Mouse (Mus musculus): ENCODE measurements around the gene Ltb4r1. TPM values are rescaled to one million over a fixed set of nuclear protein-coding genes. Genes with fewer than 3 reads are reported as not detected.

Gene Ltb4r1
- polyA plus RNA-seq, 1 experiment from 2014 or later = 1.8 TPM

DNA sequence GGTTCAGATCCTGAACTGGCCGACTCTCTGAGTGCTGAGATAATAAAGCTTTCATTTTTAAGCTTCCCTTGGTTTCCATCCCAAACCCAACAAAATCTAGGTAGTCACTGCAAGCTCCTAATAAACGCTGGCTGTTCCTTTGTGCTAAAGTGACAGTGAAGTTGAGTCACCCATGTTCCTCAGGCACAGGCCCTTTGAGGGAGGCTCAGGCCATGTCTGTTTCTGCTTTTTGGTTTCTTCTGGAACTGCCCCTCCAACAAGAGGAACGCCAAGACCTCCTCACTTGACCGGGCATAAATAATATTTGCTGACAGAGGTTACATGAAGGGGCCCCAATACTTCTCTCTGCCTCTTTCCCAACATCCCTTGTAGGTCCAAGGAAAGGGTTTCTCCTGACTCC is 30.0 kb upstream of the Ltb4r1 start:
- Histone ChIP-seq H3K36me3 (ENCODE audit: control insufficient read depth, insufficient read depth, low read length) (0 out of 2 replicates have a peak, but pooled peaks cover 2% of the 10 kb centered on the region), H3K4me2 (replicated peaks; ENCODE audit: low read depth) (no peak overlapping the region), H3K4me3 (ENCODE audit: low read depth, low read length) (no peak overlapping the region), H3K27me3 (ENCODE audit: control insufficient read depth, insufficient read depth, low read length) (no peaks in the 10 kb centered on the region), H3K9me3 (ENCODE audit: control insufficient read depth, low read length) (no peaks in the 10 kb centered on the region), H3K4me1 (replicated peaks; ENCODE audit: control insufficient read depth, insufficient read depth) (no peaks in the 10 kb centered on the region), H3K27ac (replicated peaks) (no peak overlapping the region), H3K9ac (ENCODE audit: low read length) (no peak overlapping the region)
- DNase-seq (ENCODE audit: low spot score) (no peak), ATAC-seq (ENCODE audit: low FRiP score, low TSS enrichment) (no peak)
- 78% methylated on average over 4 of the region's 4 CpGs for WGBS
- TF ChIP-seq EP300 (optimal IDR thresholded peaks at IDR 0.05) (no peak), CTCF (IDR thresholded peaks at IDR 0.05; ENCODE audit: low read depth) (no peak)

DNA sequence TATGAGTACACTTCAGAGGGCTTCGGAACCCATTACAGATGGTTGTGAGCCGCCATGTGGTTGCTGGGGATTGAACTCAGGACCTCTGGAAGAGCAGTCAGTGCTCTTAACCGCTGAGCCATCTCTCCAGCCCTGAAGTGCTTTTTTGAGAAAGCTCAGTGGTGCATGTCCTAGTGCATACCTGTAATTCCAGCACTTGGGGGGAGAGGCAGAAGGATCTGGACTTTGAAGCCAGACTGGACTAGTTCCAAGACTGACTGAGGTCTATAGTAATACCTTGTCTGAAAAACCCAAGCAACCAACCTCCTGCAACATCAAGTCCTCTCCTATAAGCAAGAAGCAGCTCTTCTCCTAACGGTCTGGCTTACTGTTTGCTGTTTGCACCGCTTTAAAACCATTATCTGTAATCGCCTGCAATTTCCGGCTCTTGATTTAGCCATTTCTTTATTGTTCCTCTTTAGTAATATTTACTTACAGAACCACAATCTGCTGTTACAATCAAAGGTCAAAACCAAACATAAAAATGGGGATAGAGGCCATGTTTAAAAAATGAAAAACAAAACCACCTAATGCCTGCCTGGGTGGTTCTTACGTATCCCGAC is 28.6 kb upstream of the Ltb4r1 start:
- Histone ChIP-seq H3K36me3 (ENCODE audit: control insufficient read depth, insufficient read depth, low read length) (0 out of 2 replicates have a peak, but pooled peaks cover 2% of the 10 kb centered on the region), H3K4me3 (ENCODE audit: low read depth, low read length) (no peak overlapping the region), H3K27me3 (ENCODE audit: control insufficient read depth, insufficient read depth, low read length) (no peaks in the 10 kb centered on the region), H3K4me1 (replicated peaks; ENCODE audit: control insufficient read depth, insufficient read depth) (no peaks in the 10 kb centered on the region), H3K4me2 (replicated peaks; ENCODE audit: low read depth) (no peak overlapping the region), H3K9me3 (ENCODE audit: control insufficient read depth, low read length) (no peaks in the 10 kb centered on the region), H3K9ac (ENCODE audit: low read length) (no peak overlapping the region), H3K27ac (replicated peaks) (no peak overlapping the region)
- DNase-seq (ENCODE audit: low spot score) = no peak
- WGBS = 82% methylated on average over 9 of the region's 9 CpGs
- no peak for TF ChIP-seq CTCF (IDR thresholded peaks at IDR 0.05; ENCODE audit: low read depth)
- TF ChIP-seq EP300 (optimal IDR thresholded peaks at IDR 0.05) = no peak
- ATAC-seq (ENCODE audit: low FRiP score, low TSS enrichment) = no peak

DNA sequence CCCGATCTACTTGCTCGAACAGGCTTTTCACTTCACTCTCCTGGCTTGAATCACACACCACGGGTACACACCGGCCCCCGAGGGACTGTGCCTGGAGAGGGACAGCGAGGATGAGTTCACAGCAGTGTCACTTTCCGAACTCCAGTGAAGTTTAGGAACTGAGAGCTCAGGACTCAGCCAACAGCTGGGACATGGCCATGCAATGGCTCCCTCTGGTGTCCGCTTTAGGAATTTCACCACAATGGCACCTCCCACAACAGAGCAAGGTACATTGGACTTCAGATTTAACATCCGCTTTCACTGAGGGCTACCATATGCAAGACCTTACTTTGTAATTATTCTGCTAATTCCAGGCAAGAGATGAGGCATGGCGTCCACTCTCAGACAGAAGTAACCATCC is 22.1 kb upstream of the Ltb4r1 start:
- ATAC-seq (ENCODE audit: low FRiP score, low TSS enrichment) (peak; percentile 74), DNase-seq (ENCODE audit: low spot score) (peak; percentile 89)
- WGBS = 14% methylated on average over 10 of the region's 10 CpGs
- peak overlapping the region; percentile 38 for H3K4me2 ChIP-seq (replicated peaks; ENCODE audit: low read depth)
- H3K27ac ChIP-seq (replicated peaks) = no peak overlapping the region
- no peaks in the 10 kb centered on the region for H3K27me3 ChIP-seq (ENCODE audit: control insufficient read depth, insufficient read depth, low read length)
- H3K36me3 ChIP-seq (ENCODE audit: control insufficient read depth, insufficient read depth, low read length) = 0 out of 2 replicates have a peak, but pooled peaks cover 5% of the 10 kb centered on the region
- no peak overlapping the region for H3K4me3 ChIP-seq (ENCODE audit: low read depth, low read length)
- peaks cover 9% of the 10 kb centered on the region for H3K4me1 ChIP-seq (replicated peaks; ENCODE audit: control insufficient read depth, insufficient read depth)
- TF ChIP-seq CTCF (IDR thresholded peaks at IDR 0.05; ENCODE audit: low read depth) = peak; percentile 98
- no peak for TF ChIP-seq EP300 (optimal IDR thresholded peaks at IDR 0.05)
- peak overlapping the region; percentile 45; the same call in 1 of the 2 replicates for H3K9ac ChIP-seq (ENCODE audit: low read length)
- H3K9me3 ChIP-seq (ENCODE audit: control insufficient read depth, low read length) = no peaks in the 10 kb centered on the region

DNA sequence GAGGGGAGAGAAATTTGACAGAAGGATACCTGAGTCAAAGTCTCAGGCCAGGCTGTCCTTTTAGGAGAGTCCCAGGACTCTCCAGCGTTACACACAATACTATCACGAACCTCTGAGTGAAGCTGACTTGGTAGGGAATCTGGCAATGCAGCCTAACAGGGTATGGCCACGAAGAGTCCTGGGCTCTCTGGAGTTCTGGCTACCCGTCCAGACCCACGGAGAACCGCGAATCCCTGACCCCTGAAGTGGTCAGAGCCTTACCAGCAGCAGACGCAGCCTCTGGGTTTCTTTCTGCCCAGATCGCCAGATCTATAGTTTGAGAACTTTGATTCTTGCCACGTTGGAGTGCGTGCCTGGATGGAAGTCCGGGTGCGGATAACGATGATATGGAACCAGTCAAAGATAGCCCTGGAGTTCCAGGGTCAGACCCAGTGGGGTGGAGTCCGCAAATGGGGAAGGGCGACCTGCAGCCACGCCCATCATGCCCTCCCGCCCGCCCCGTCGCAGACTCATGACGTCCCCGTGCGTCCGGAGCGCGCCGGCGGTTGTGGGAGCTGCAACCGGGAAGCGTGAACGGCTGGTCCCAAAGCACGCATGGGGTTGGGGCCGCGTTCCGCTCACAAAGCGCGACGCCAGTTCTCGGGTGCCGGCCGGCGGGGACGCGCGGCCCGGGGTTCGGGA is 20.4 kb upstream of the Ltb4r1 start, which contains the start of the genes Dhrs1 and Nop9:
Dhrs1 (minus strand) TSS at position 511 of the 681 bp plus-strand sequence.
Nop9 (plus strand) TSS at position 514 of the 681 bp plus-strand sequence.
- Histone ChIP-seq H3K36me3 (ENCODE audit: control insufficient read depth, insufficient read depth, low read length) (peaks cover 10% of the 10 kb centered on the region; the same call in 1 of the 2 replicates), H3K4me2 (replicated peaks; ENCODE audit: low read depth) (peak within 1 kb of the TSS; percentile 64), H3K9me3 (ENCODE audit: control insufficient read depth, low read length) (no peaks in the 10 kb centered on the region), H3K27me3 (ENCODE audit: control insufficient read depth, insufficient read depth, low read length) (no peaks in the 10 kb centered on the region), H3K27ac (replicated peaks) (peak within 1 kb of the TSS; percentile 69), H3K4me3 (ENCODE audit: low read depth, low read length) (peak within 1 kb of the TSS; percentile 89), H3K4me1 (replicated peaks; ENCODE audit: control insufficient read depth, insufficient read depth) (peaks cover 9% of the 10 kb centered on the region), H3K9ac (ENCODE audit: low read length) (peak within 1 kb of the TSS; percentile 79)
- DNase-seq (ENCODE audit: low spot score) (peak; percentile 96), ATAC-seq (ENCODE audit: low FRiP score, low TSS enrichment) (peak; percentile 88)
- TF ChIP-seq EP300 (optimal IDR thresholded peaks at IDR 0.05) (no peak), CTCF (IDR thresholded peaks at IDR 0.05; ENCODE audit: low read depth) (0 out of 2 replicates have a peak, but pooled peaks have one; percentile 16)
- WGBS = 1% methylated on average over 45 of the region's 48 CpGs

DNA sequence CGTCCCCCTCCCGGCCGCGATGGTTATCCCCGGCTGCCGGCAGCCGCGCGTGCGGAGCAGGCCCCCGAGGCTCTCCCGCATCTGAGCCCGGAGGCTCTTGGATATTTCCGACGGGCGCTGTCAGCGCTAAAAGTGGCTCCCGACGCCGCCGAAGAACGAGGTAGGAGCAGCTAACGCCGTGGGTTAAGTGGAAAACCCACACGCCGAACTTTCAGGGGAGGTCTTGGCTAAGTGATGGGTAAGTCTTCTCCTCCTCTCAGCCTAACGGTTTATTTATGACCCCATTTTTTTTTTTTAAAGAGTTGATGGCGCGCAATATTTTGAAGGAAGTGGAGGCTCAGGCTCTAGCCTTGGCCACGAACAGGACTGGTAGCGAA is 19.9 kb upstream of the Ltb4r1 start:
- Histone ChIP-seq H3K9me3 (ENCODE audit: control insufficient read depth, low read length) (no peaks in the 10 kb centered on the region), H3K4me2 (replicated peaks; ENCODE audit: low read depth) (peak overlapping the region; percentile 64), H3K4me1 (replicated peaks; ENCODE audit: control insufficient read depth, insufficient read depth) (peaks cover 9% of the 10 kb centered on the region), H3K27ac (replicated peaks) (peak overlapping the region; percentile 69), H3K27me3 (ENCODE audit: control insufficient read depth, insufficient read depth, low read length) (no peaks in the 10 kb centered on the region), H3K4me3 (ENCODE audit: low read depth, low read length) (peak overlapping the region; percentile 89), H3K9ac (ENCODE audit: low read length) (peak overlapping the region; percentile 79), H3K36me3 (ENCODE audit: control insufficient read depth, insufficient read depth, low read length) (peaks cover 10% of the 10 kb centered on the region; the same call in 1 of the 2 replicates)
- no peak for ATAC-seq (ENCODE audit: low FRiP score, low TSS enrichment)
- TF ChIP-seq CTCF (IDR thresholded peaks at IDR 0.05; ENCODE audit: low read depth) = no peak
- TF ChIP-seq EP300 (optimal IDR thresholded peaks at IDR 0.05) = no peak
- no peak for DNase-seq (ENCODE audit: low spot score)
- 0% methylated on average over 31 of the region's 31 CpGs for WGBS

Data from stomach, postnatal 0 days (tissue).